Mouse (Mus musculus): ENCODE measurements around the gene Gtf2ird2.

DNA sequence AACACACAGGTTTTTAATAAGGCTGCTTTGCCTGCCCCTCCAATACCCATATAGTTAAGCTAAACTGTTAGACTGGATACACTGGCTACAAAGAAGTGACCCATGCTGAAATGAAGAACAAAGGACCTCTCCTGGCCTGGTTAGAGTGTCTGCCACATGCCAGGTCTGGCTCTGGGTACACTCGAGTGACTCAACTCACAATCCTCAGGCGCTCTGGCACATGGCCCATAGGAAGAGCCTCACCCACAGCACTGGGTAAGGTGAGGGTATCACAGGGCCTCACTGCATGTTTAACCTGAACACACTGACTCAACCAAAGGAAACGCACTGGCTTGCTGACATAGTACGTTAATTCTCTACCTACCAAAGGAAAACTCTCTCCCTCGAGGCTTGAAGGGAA, 62.3 kb downstream of the Gtf2ird2 start:
- TF ChIP-seq CTCF (conservative IDR thresholded peaks at IDR 0.05; ENCODE audit: low read length) (no peak), POU5F1 (IDR thresholded peaks at IDR 0.05; ENCODE audit: borderline replicate concordance, low read length) (no peak), NANOG (IDR thresholded peaks at IDR 0.05; ENCODE audit: borderline replicate concordance, low read length) (no peak)
